Mouse (Mus musculus) ovary, postnatal 36 days (tissue): ENCODE measurements around the gene Bag6.
A peak's percentile ranks its signal among the peaks of the same experiment; 100 is the strongest.

Source experiments
- DNase-seq: peaks from one replicate; pipeline ENCODE4 v3.0.0; 2022; ENCODE audit warnings: low spot score, mixed read lengths

The Bag6 gene

GRCm38 (mm10) chr17:35147922-35148639 lies 13.1 kb downstream of the Bag6 start:
- no peak for DNase-seq

- no peak for DNase-seq
These were observed 17.1 kb downstream of the Bag6 start for GRCm38 (mm10) chr17:35152121-35152520.

- DNase-seq: no peak
These were observed 18.1 kb downstream of the Bag6 start for GRCm38 (mm10) chr17:35153077-35153476.

- DNase-seq: no peak
These were observed 19.0 kb downstream of the Bag6 start for GRCm38 (mm10) chr17:35153931-35154330.

GRCm38 (mm10) chr17:35154616-35155015 lies 19.6 kb downstream of the Bag6 start:
- no peak for DNase-seq

GRCm38 (mm10) chr17:35155451-35155850 lies 20.5 kb downstream of the Bag6 start:
- no peak for DNase-seq

GRCm38 (mm10) chr17:35156461-35157200 lies 21.7 kb downstream of the Bag6 start:
- DNase-seq: no peak

GRCm38 (mm10) chr17:35157254-35157653 lies 22.3 kb downstream of the Bag6 start:
- DNase-seq: no peak

GRCm38 (mm10) chr17:35157661-35158175 lies 22.7 kb downstream of the Bag6 start:
- DNase-seq: no peak

- no peak for DNase-seq
These were observed 24.0 kb downstream of the Bag6 start for GRCm38 (mm10) chr17:35158850-35159593.

GRCm38 (mm10) chr17:35159638-35160037 lies 24.7 kb downstream of the Bag6 start:
- no peak for DNase-seq

GRCm38 (mm10) chr17:35161421-35161820 lies 26.4 kb downstream of the Bag6 start:
- DNase-seq: no peak

- DNase-seq: no peak
These were observed 27.1 kb downstream of the Bag6 start for GRCm38 (mm10) chr17:35162121-35162520.

GRCm38 (mm10) chr17:35162730-35163129 lies 27.8 kb downstream of the Bag6 start:
- peak; percentile 52 for DNase-seq

GRCm38 (mm10) chr17:35163326-35164081 lies 28.5 kb downstream of the Bag6 start:
- DNase-seq: no peak

- no peak for DNase-seq
These were observed 29.2 kb downstream of the Bag6 start for GRCm38 (mm10) chr17:35164218-35164567.

GRCm38 (mm10) chr17:35164568-35165450 lies 29.8 kb downstream of the Bag6 start, which contains the start of gene Prrc2a:
Gene Prrc2a (minus strand): TSS chr17:35164897.
- DNase-seq: peak; percentile 96

- DNase-seq: no peak
These were observed 30.6 kb downstream of the Bag6 start for GRCm38 (mm10) chr17:35165451-35166155.

- DNase-seq: no peak
These were observed 31.5 kb downstream of the Bag6 start for GRCm38 (mm10) chr17:35166352-35167035.

- DNase-seq: no peak
These were observed 32.8 kb downstream of the Bag6 start for GRCm38 (mm10) chr17:35167794-35168193.
